Mouse (Mus musculus) spleen, adult 18-20 months (tissue): Measurements from ENCODE around the gene Rab4b.

ENCODE experiments used
- DNase-seq, 2 experiments: peaks; one replicate each; pipeline ENCODE4 v3.0.0; 2022; ENCODE audit warnings: mixed read lengths in 2 of 2

The Rab4b gene

GRCm38 (mm10) chr7:27178324-27179216 is at the start of gene Rab4b:
Gene Rab4b, minus strand, starts transcription at chr7:27178896.
- DNase-seq = peak; percentile 96 to 99

DNA sequence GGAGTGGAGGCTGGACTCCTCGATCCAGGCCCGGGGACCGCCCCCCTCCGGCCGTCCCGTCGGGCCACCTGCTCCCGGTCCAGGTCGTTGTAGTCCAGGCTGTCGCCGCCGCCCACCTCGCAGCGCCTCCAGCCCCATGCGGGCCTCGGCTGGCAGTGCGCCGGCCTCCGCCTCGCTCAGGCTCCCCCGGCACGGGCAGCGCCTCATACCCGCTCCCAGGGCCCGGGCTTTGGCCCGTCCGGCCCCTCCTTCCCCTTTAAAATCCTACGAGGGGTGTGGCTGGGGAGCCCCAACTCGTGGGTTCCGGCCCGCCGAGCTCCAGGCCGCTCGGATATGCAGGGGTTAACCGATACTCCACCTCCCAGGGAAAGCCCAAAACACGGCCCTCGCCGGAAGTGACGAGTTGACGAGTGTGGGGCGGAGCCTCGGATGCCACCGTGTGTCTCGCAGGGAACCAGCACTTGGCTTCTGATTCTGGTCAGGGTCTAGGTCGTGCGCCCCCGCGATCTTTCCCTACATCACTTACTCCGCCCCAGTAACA is 49.7 kb upstream of the Rab4b start, which contains the start of gene Itpkc:
Gene Itpkc (minus strand): TSS at position 381 of the 541 bp plus-strand sequence.
- DNase-seq = peak; percentile 80 to 86

DNA sequence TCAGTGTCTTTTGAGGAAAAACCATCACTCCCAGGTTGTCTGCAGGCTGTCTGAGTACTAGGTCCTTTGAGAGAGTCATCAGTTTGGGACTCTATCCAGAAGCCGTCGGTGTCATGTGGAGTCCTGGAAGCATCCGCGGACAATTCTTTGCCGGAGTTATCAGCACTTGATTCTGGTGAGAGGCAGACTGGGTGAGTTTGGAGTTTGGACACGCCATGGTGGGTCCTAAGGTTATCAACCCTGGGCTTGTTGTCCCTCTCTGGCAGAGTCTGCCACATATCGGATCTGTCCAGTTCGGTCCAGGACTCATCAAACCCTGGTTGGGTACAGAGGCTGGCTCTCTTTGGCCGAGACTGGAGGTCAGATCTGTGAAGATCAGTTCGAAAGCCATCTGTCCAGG is 49.0 kb upstream of the Rab4b start:
- DNase-seq = no peak

- no peak for DNase-seq
These were observed 48.6 kb upstream of the Rab4b start for GRCm38 (mm10) chr7:27227276-27227675.

- DNase-seq = no peak
These were observed 46.3 kb upstream of the Rab4b start for GRCm38 (mm10) chr7:27224877-27225575.

- no peak for DNase-seq
These were observed 43.8 kb upstream of the Rab4b start for GRCm38 (mm10) chr7:27222538-27222937.

GRCm38 (mm10) chr7:27221939-27222338 is 43.2 kb upstream of the Rab4b start:
- DNase-seq = no peak

DNA sequence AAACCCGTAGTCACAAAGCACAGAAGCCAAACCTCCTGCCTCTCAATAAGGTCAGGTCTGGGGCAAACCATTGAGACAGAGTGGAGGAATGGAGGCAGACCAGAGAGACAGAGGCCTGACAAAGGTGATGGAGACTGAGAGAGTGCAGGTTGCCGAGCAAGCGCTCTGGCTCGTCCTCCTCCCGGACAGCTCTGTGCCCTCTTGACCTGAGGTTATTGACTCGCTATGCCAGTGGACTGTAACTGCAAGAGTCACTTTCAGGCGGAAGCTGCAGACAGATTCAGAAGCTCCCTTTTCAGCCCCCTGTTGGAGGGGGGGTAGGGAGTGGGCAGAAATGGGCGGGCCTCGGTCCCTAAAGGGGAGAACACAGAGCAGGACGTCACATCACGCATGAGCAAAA is 41.2 kb upstream of the Rab4b start:
- DNase-seq = no peak

- DNase-seq = no peak
These were observed 39.9 kb upstream of the Rab4b start for GRCm38 (mm10) chr7:27218586-27218985.

GRCm38 (mm10) chr7:27212626-27213025 is 33.9 kb upstream of the Rab4b start:
- no peak for DNase-seq

DNA sequence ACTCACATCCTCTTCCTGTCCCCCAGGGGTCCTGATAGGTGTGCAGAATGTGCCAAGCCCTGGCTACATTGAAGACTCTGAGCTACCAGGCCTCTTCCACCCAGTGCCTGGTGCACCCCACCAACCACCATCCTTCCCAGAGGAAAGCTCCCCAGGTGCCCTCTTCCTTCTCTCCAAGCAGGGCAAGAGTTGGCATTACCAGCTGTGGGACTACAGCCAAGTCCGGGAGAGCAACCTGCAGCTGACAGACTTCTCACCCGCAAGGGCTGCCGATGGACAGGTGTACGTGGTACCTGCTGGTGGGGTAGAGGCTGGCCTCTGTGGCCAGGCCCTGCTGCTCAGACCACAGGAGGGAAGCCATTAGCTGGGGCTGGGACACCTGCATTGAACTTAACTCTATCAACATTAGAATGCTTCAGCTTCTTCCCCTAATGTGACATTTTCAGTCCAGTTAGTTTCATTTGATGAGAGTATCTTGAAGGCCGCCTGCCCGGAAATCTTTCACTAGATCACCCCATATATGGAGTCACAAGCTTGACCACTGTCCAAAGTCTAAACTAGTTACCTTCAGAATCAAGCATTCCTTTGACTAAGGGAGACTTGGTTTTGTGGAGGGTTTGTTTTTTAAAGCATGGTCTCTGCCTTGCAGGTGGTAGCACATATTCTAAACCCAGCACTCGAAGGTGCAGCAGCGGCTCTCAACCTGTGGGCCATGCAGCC is 25.2 kb upstream of the Rab4b start:
- no peak for DNase-seq

- DNase-seq = no peak
These were observed 20.1 kb upstream of the Rab4b start for GRCm38 (mm10) chr7:27198779-27199178.

DNA sequence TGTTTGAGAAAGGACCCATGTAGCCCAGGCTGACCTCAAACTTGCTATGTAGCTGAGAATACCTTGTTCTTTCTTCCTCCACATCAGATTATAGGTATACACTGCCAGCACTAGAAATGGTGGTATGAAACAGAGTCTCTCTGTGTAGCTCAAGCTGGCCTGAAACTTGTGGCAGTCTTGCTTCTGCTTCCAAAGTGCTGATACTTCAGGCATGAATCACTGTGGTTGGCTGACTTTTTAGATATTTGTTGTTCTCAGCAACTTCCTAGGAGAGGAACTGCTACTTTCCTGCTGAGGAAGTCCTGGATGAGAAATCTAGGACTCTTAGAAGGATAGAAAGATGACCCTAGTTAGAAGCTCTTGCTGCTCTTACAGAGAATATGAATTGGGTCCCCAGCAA is 19.7 kb upstream of the Rab4b start:
- DNase-seq = no peak

DNA sequence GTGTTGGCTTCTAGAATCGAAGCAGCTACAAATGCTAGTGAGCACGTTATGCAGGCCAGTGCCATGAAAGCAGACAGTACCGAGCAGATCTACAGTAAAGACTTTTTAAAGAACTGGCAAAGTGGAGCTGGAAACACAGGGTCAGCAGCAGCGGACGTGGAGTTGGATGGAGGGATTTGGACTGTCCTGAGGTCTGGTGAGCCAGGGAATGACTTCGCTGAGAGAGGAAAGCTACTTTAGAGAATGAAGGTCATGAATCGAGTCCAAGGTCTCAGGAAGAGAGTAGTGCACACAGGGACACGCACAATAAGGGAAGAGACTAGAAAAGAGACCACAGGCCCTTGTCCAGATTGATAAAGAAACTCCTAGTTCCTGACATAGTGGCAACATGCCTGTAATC is 18.9 kb upstream of the Rab4b start:
- DNase-seq = no peak

- no peak for DNase-seq
These were observed 18.4 kb upstream of the Rab4b start for GRCm38 (mm10) chr7:27197136-27197535.

- peak; percentile 87 to 92 for DNase-seq
These were observed 17.2 kb upstream of the Rab4b start, which contains the start of the genes BC024978 and Snrpa for GRCm38 (mm10) chr7:27195681-27196611. Gene BC024978, plus strand, starts transcription at chr7:27195781. Gene Snrpa, minus strand, starts transcription at chr7:27196271.

GRCm38 (mm10) chr7:27193731-27194130 is 15.0 kb upstream of the Rab4b start:
- no peak for DNase-seq

GRCm38 (mm10) chr7:27192434-27192833 is 13.7 kb upstream of the Rab4b start:
- no peak for DNase-seq

- no peak for DNase-seq
These were observed 10.7 kb upstream of the Rab4b start for GRCm38 (mm10) chr7:27189271-27189931.

DNA sequence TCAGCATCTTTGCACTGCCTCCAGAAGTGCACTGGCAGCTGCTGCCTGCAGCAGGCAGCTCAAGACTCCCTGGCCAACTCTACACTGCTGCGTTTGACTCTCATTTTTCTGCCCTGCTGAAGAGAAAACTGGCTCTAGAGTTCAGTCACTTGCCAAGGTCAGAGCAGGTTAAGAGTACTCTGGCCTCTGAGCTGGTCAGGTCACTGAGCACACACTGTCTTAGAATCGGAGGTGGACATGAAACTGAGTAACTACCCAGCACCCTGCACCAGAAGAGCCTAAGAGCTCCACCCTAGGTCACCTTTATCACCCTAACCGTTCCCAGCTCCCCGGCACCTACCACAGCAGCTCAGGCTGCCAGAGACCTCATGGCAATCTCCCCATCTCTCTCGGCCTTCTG is 7.3 kb upstream of the Rab4b start:
- no peak for DNase-seq

GRCm38 (mm10) chr7:27184964-27185363 is 6.3 kb upstream of the Rab4b start:
- DNase-seq = peak in 1 of 2 experiments; percentile 41
